Mouse (Mus musculus) urinary bladder, postnatal 14 days (tissue): Measurements from ENCODE around the gene Adh4.
"Not testable (repeated sequence)": the region's sequence is repeated elsewhere in the genome, so short reads cannot be mapped to it uniquely, and the experiment has no call there.

ENCODE experiments used
- DNase-seq: peaks from one replicate; pipeline ENCODE4 v3.0.0; 2021; ENCODE audit warnings: low spot score

The Adh4 gene

DNA sequence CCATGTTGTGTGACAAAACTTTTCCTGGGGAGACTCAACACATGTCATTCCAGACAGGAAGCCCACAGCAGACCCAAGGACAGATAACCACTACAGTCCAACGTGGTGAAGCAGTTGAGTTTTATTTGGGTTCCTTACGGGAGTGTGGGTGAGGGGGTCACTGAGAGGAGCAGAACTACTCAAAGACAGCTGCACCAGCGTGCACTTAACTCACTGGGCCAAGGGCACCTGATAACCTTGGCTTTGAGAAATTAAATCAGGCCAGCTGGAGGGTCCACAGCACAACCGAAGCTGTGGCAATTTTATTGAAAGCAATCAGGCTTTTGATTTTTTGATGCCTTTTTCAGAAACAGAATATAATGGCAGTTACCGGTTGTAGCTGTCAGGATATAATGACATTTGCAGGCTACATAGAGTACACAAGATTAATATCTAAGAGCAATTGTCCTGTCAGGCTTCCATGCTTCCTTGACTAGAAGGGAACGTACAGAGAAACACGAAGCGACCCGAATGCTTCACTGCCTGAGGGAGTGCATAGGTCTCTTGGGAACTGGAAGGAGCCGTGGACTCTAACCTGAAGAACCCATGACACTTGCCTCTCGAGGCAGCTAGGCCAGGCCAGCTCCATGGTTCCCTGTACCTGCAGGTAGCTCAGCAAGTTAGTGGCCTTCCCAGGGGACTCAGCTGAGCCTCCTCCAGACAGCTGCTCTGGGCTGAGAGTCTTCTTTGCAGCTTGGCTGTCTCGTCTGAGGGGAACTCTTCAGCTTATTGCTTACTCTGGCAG, 33.0 kb downstream of the Adh4 start:
- DNase-seq: no peak

DNA sequence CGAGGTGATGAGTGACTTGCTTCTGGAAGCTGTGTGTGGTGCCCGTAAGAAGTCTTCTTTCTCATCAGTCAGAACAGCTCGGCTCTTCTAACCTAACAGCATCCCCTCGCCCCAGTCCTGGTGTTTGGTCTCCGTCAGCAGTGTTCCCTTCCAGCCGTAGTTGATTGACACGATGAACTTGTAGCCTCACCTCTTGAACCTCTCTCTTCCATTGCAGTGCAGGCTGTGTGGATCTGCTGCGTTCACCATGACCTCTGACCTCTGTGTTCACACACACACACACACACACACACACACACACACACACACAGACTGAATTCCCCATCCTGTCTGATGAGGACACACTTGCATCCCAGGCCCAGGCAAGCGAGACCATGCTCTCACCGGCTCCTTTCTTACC, 36.9 kb downstream of the Adh4 start:
- no peak for DNase-seq

DNA sequence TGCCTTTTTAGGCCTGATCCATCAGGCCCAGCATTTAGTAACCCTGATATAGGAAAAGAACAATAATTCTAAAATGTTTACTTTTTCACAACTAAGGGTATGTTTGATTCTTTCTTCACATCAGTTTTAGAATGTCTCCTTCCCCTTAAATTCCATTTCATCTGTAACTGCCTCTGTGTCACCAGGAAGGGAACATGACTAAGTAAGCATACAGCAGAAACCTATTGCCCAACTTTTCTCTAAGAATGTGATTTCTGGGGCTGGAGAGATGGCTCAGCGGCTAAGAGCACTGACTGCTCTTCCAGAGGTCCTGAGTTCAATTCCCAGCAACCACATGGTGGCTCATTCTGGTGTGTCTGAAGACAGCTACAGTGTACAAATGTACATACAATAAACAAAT, 39.0 kb downstream of the Adh4 start:
- no peak for DNase-seq

DNA sequence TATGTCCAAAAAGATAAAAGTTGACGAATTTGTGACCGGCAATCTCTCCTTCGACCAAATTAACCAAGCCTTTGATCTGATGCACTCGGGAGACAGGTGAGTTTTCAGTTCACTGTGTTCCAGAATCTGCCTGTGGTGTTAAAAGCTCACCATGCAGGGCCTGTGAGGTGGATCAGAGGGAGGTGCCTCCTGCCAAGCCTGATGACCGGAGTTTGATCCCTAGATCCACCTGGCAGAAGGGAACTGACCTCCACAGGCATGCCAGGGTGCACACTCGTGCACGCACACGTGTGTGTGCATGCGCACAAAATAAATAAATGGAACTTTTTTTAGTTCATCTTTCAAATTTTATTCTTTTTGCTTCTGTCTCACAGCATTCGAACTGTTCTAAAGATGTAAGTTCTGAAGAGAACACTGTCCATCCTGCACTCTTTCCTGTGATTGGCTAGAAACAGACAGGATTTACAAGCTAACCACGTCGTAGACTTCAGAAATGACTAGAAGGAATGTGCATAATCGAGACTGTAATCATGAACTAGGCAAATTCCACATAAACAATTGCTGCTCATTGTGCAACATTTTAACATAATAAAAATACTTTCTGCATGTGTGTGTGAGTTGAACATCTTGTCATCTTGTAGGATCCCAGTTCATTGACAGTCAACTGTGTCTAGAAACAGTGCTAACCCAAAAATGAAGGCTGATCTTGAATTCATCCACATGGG, 39.6 kb downstream of the Adh4 start:
- DNase-seq: no peak

DNA sequence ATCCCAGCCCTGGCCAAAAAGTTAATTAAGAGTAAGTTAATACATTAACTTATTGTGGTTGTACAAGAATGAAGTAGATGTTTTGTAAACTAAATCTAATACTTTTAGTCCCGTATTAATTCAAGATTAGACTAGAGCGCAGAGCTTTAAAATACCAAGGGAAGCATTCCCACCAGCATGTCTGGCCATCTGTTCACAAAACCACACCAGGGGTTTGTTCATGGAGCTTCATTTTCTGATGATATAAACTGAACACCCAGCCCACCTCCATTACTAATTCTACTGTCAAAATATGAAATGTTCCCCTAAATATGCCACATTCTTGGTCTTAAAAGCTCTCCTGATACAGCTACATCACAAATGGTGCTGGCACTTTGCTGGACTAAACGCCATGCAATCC, 43.2 kb downstream of the Adh4 start:
- DNase-seq: no peak

DNA sequence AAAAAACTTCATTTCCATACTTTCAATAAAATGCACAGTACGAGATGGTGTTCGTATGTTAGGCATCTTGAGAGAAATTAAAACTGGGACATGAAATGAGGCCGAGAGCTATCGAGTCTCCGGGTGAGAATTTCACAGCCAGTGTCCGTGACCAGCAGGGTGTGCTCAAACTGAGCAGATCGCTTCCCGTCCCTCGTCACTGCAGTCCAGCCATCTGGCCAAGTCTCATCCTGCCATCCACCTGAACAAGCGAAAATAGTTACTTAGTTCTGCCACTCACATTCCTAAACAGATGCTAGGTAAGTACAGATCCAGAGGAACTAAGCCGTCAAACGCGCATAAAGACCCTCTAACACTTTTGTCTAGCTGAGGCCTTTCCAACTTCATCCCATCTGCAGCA, 45.0 kb downstream of the Adh4 start:
- DNase-seq: no peak

DNA sequence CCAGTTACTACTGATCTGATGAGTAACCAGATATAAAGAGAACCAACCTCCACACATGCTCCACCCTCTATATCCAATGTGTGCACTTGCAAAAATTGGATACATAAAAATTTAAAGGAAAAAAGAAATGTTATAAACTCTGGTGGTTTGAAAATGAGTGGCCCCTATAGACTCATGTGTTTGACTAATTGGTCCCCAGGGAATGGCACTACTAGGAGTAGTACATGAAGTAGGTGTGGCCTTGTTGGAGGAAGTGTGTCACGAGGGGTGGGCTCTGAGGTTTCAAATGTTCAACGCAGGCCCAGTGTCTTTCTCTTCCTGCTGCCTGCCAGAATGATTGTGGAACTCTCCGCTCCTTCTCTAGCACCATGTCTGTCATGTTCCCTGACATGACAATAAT, 46.6 kb downstream of the Adh4 start:
- DNase-seq: no peak

DNA sequence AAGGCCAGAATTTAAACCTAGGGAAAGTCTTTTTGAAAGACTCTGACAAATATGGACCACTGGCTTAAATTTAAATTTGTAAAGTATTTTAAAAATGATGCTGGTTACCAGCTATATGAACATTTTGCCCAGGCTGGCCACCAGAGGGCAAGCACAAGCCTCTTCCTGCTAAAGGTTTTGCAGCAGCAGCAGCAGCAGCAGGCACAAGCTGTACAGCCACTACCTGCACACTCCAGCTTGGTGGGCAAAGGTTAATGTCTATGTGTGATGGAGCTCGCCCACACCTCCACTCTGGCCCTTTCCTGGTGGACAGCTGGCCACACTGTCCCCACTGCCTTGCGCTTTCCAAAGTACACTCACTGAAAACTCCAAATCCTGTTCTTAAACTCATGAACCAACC, 47.9 kb downstream of the Adh4 start:
- DNase-seq: peak; percentile 19

DNA sequence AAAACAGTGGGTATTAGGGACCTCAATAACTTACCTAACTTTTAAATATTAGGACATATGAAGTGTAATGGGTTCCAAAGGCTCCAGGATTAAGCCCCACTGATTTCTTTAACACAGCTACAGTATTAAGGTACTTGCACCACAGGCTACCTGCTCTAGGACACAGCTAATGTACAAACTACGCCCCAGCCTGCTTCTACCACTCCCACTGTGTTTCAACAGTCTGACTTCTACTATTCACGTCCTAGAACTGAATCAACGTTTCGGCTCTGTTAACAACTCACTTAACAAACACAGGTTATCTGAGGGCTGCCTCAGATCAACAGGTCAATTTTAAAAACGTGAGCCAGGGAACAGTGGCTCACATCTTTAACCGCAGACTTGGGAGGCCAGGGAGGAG, 48.5 kb downstream of the Adh4 start:
- no peak for DNase-seq

DNA sequence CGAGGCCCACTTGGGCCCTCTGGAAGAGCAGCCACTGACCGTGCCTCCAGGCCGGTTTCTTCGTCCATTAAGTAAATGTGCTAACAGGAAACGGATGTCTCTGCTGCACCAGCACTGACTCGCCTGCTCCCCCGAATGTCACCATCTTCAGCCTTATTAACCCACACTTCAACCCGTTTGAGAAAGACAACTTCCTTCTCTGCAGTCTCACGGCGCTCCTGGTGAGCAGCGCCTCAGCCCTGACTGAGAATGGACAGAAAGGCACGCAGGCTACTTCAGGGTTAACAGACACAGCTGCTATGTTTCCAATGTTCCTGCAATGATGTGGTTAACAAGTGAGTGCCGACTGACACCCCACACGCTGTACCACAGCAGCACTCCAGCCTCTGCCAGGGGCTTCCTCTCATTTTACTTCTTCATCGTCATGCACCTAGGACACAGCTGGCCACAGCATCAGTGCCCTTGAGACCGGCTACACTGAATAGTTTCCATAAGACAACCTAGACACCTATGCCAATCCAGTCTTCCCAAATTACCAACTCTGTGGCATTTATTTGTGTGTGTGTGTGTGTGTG, 49.4 kb downstream of the Adh4 start:
- no peak for DNase-seq

DNA sequence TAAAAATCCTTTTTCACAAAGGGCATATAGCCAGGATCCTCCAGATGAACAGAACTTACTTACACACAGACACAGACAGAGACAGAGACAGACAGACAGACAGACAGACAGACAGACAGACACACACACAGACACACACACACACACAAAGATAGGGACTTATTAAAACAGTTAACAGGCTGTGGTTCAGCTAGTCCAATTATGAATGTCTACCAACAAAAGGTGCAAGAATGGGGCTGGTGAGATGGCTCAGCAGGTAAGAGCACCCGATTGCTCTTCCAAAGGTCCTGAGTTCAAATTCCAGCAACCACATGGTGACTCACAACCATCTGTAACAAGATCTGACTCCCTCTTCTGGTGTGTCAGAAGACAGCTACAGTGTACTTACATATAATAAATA, 51.4 kb downstream of the Adh4 start:
- DNase-seq: not testable (repeated sequence)

DNA sequence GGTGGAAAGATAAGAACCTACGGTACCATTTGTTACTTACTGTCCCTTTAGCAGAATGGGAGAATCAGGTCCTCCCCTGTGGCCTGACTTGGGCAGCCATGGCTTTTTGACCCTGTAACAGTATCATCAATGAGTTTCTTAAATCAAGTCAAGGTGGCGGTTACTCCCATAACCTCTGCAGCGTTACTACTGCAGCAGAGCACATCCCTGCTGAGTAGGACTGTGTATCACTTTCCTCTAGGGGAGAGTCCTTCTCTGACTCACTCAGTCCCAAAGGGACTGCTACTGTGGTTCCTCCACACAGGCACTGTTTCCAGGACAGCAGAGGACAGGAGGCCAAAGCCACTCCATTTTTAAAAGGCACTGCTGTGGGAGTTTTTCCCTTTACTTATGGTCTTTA, 55.8 kb downstream of the Adh4 start:
- DNase-seq: no peak

DNA sequence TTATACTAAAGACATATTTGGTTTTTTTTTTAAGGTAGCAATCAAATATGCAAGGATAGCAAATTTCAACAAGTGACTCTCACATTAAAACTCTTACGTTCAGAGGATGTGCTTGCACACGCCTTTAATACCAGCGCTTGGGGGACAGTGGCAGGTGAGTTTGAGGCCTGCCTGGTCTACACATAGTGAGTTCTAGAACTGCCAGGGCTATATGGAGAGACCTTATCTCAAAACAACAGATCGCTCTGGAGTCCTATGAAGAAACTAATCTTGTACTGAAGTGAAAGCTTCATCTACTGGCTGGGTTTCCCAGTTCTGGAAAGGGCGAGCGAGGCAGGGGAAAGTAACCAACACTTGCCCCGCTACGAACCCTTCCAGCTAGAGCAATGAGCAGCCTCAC, 64.2 kb downstream of the Adh4 start:
- no peak for DNase-seq
